Mouse (Mus musculus) megakaryocyte progenitor cell, adult 5-6 weeks (primary cell): Measurements from ENCODE around the gene Gpc3. TPM values are rescaled to one million over a fixed set of nuclear protein-coding genes. Genes with fewer than 3 reads are reported as not detected.
"Not testable (repeated sequence)": the region's sequence is repeated elsewhere in the genome, so short reads cannot be mapped to it uniquely, and the experiment has no call there.

ENCODE experiments used
- ATAC-seq: replicated peaks from 2 replicates; pipeline ENCODE4 v1.8.0; 2016; ENCODE audit warnings: mild to moderate bottlenecking, moderate TSS enrichment, inconsistent platforms; ENCODE audit not compliant: poor library complexity
- total RNA-seq, 2 experiments: library from RNA; stranded (forward) in 1 of 2; stranded (reverse) in 1 of 2; fragments of 157-497, 149-512 nt in 1 of 2; fragments of 200-1000 nt in 1 of 2; gene quantifications; 2 replicates each; pipeline versions ENCODE4 v1.2.3 to v1.2.4; 2015 to 2017

Gene Gpc3
- total RNA-seq, 2 experiments from 2014 or later = 3.5 to 4.6 TPM

DNA sequence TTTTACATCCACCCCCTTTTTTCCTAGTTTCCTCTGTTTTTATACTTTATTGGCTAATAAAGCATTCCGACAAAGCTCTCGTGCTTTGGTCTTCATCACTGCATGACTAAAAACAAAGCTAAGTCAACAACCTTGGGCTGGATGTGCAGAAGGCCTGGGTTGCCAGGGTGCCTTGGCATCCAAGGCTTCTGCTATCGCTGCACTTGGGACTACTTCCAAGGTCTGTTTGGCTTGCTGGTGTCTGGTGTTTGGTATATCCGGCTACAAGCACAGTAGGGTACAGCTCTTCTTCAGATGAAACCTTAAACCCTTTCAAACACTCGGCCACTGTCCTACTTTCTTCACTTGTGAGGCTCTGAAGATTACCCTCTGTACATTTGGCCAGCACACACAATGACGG is 325.8 kb downstream of the Gpc3 start:
- no peak for ATAC-seq

DNA sequence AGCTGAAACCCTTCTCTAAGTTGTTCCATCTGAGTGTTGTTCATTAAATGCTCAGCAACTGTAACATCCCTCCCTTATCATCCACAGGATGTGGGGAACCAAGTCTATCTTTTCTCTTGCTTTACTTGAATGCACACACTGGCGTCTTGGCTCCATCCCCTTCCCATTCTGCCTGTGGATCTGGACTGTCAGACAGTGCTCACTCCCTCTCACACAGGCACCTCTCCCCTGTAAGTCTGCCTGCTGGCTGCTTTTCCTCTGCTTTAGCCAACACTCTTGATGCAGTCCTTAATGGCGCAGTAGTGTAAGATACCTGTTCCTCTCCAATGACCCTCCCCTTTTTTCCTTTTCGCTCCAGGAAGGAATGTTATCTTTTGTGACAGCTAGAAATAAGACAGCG is 331.7 kb downstream of the Gpc3 start:
- ATAC-seq = no peak

DNA sequence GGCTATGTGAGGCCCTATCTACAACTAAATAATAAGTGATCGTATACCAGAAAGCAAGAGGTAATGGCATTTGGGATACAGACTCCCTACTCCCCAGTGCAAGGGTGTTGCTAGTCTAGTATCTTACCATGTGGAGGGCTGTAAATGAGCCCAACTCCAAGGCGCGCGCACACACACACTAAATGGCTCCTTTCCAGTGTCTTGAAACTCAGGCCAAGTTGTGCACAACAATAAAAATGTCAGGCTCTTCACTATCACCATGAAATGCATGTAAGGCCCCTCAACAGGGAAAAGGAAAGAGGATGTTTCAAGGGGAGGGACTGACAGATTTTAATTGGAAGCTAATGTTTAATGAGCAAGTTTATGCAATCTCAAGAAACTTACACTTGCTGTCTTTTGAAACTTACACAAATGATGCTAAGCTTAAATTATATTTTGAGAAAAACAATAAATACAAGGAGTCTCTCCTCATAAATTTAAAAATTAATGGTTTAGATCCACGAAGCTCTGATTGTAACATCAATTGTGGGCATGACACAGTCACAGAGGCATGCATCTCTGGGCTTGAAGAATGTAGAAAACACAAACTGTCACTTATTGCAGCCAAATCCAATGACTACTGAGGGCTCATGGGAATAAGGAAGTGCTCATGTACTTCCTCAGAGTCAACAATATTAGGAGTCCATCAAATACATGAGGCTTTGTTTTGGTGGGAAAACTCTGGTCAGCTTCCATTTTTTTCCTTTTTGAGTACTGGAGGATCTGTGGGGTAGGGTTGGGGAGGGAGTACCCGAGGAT is 332.4 kb downstream of the Gpc3 start:
- ATAC-seq = no peak

DNA sequence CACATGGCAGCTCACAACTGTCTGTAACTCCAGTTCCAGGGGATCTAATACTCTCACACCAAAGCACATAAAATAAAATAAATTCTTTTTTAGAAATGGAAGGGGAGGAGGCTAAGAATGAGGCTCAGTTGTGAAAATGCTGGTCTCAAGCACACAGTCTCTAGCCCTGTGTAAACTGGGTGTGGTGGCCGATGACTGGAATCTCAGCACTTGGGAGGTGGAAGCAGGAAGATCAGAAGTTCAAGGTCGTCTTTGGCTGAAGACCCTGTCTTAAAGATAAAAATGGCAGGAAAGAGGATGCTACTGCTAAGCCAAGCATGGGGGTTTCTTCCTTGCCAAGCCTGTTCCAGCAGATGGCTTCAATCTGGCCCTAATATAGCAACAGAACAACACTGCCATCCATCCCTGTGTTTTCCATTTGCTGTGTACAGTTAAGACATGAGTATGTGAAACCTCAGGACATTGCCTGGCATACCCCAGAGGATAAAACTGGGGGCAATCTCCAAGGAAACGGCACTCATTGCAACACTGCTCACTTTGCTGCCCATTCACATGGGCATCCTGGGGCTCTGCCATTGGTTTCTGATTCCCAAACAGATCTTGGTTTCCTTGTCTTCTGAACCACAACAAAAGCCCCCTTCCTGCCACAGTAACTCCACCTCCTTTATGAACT is 334.9 kb downstream of the Gpc3 start:
- ATAC-seq = no peak

DNA sequence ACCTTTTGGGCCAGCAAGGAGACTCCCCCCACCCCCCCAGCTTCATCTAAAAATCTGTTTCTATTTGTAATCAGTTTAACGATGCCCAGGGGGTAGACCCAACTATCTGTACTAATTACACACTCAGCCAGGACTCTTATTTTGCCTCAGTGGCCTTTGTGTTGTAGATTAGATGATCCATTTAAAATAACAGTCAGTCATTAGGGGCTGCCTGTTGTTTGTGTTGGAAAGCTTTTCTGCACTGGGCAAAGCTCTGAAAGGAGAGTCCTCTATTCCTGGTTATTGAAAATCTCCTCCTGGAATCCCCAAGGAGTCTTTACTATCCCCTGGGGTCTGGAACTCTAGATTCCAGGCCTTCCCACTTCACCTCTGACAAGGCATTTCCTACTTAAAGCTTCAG is 336.2 kb downstream of the Gpc3 start:
- ATAC-seq = no peak

DNA sequence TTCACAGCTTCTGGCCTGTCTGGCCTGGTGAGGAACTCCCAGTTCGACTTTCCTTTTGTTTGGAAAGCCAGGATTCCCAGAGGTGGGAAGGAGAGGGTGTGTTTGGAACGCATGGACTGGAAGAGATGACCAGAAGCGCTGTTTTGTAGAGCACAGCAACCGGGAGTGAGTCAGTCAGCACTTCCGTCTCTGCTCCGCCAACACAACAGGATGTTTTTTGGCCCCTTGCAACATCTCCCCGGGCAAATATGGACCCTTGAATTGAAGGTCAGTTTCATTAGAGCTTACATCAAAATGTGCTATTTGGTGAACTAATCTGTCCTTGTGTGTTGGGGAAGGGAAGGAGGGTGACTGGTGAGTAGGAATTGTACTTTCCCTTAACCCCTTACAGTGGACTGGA is 340.7 kb downstream of the Gpc3 start:
- ATAC-seq = no peak

DNA sequence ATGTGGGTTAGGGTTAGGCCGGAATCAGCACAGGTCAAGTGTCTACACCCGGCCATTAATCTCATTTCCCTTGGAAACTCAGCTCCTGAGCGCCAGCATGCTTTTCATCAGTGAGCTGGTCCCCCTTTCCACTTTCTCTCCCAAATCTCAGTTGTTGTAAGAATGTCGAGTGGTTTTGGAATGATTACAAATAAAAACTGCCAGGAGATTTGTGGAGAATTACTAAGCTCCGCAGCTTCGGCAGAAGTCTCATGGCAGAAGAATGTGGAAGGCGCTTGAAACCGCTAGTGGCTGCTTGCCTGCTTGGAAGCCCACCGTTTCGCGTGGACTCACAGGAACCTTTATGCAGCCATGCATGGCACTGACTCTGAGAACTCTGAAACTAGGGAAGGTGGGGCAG is 351.8 kb downstream of the Gpc3 start:
- ATAC-seq = no peak

DNA sequence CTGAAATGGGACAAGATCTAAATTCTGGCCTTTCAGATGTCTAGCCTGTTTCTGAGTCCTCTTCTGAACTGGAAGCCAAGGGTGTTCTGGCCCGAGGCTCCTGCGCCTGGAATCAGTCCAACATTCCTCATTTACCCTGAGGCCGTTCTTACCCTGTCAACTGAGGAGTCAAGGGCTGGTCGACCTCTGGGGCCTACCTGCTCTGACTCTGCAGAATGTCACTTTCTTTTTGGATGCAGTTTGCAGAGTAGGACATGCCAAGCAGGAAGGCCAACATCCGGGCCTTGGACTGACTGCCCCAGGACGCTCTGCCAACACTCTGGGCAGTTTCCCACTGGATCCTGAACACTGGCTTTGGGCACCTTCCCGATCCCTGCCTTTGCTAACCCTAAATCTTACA is 352.2 kb downstream of the Gpc3 start:
- no peak for ATAC-seq

DNA sequence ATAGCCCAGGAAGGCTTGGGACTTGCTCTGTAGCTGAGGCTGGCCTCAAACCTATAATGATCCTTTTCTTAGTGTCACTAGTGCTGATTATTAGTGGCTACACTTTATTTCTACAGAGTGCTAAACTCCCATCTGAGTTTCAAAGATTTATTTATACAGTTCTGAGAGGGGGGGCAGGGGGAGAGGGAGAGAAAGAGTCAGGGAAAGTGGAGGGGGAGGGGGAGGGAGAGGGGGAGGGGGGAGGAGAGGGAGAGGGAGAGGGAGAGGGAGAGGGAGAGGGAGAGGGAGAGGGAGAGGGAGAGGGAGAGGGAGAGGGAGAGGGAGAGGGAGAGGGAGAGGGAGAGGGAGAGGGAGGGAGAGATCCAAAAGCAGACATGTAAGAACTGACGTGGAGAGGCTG is 354.0 kb downstream of the Gpc3 start:
- ATAC-seq = not testable (repeated sequence)

DNA sequence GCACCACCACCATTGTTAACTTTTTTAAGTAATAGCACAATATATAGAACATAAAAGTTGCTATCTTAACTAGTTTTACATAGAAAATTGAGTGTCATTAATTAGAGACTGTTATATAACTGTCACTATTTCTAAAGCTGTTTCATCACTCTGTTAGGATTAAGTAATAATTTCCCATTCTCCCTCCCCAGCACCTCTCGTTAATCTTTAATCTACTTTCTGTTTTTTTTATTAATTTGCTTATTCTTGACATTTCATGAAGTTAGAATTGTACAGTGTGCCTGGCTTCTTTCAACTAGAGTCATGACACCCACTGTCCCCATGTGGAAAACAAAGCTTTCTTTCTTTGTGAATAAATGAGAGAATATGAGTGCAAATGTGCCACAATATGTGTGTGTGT is 359.2 kb downstream of the Gpc3 start:
- ATAC-seq = no peak

DNA sequence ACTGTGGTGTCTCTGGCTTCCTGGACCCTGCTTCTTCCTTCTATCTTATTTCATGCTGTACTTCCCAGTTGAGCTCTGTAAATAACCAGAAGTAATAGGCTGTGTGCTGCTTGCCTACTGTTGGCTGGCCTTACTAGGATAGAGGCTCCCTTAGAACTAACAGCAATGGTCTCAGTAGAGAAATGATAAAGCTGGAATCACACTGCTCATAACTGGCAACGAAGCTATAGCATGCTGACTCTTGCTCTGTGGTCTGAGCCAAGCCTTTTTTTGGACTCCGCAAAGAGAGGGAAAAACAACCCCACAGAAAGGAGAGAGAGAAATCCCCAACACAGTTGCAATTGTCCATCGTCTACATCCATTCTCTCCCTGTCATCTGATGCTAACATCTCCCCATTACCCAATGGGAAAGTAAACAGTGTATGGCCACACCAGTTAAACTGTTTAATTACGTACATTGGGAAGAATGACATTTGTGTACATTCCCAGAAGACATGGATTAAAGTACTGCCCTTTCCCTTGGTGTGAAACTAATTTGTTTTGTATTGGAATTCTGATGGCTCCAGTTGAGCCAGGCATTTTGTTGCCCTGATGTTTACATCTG is 368.0 kb downstream of the Gpc3 start:
- ATAC-seq = no peak

DNA sequence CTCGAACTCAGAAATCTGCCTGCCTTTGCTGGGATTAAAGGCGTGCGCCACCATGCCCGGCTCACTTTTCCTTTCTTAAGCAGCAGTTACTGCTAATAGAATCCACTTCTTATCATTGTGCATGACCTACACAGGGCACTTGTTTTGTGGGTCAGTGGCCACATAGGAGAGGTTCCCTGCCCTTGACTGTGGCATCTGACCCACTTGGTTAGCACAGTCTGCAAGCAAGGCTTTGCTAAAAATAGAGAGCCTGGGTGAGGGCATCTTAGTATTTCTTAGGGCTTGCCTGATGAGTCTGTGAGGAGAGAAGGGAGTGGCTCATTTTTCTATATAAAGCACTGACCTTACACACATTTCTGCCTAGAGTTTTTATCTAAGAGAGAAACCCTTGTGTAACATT is 376.3 kb downstream of the Gpc3 start:
- no peak for ATAC-seq

DNA sequence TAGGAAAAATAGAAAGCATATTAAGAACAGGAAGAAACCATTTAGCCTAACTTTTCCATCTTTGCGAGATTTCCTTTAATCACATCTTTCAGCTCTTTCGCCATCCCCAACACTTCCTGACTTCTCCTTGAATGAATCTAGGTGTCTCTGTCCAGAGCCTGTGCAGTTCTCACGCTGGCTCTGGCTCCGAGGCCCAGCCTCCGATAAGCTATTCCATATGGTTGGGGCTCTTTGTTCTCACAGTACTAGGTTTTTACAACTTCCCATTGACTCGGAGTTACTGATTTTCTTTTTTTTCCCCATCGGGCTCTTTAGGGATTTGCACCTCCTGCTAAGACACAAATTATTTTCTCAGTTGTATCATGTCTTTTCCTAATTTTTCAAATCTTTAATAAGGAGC is 381.8 kb downstream of the Gpc3 start:
- no peak for ATAC-seq

DNA sequence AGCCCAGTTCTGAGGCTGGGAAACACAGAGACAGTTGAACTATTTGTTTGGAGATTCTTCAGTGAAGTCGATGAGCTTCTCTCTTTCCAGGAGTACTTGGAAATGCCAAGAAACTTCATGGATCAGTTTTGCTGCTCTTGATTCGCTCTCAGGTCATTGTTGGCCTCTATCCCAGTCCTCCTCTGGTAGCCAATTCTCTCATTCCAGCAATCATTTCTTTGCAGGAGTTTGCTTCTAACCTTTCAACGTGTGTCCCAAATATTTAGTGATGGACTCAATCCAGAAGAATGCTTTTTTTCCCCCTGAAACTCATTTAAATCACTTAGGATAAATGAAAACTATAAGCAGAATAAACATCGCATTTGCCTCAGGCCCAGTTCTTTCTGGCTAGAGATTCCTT is 383.0 kb downstream of the Gpc3 start:
- no peak for ATAC-seq

Other genes with a start within 250 kb of the Gpc3 start
- not detected in 2 replicates for gene Ccdc160, start 177.2 kb upstream of the Gpc3 start, total RNA-seq (2015)
- not detected in 2 replicates for gene Ccdc160, start 177.2 kb upstream of the Gpc3 start, total RNA-seq (2017)